Mouse (Mus musculus): ENCODE data around the gene Pgam5.

Gene Pgam5

GRCm38 (mm10) chr5:110269141-110270101, at the start of gene Pgam5:
Pgam5 (minus strand) TSS chr5:110269913.
- peak; percentile 77 to 82 for DNase-seq (ENCODE audit: low read depth in 2 of 2, low spot score in 2 of 2)

GRCm38 (mm10) chr5:110313127-110313526, 43.4 kb upstream of the Pgam5 start:
- DNase-seq (ENCODE audit: low read depth in 2 of 2, low spot score in 2 of 2): no peak

- DNase-seq (ENCODE audit: low read depth in 2 of 2, low spot score in 2 of 2): no peak
Observed at GRCm38 (mm10) chr5:110308861-110309260, 39.1 kb upstream of the Pgam5 start.

- no peak for DNase-seq (ENCODE audit: low read depth in 2 of 2, low spot score in 2 of 2)
Observed at GRCm38 (mm10) chr5:110300591-110300990, 30.9 kb upstream of the Pgam5 start.

- no peak for DNase-seq (ENCODE audit: low read depth in 2 of 2, low spot score in 2 of 2)
Observed at GRCm38 (mm10) chr5:110296637-110297036, 26.9 kb upstream of the Pgam5 start.

GRCm38 (mm10) chr5:110291649-110292048, 21.9 kb upstream of the Pgam5 start:
- no peak for DNase-seq (ENCODE audit: low read depth in 2 of 2, low spot score in 2 of 2)

- no peak for DNase-seq (ENCODE audit: low read depth in 2 of 2, low spot score in 2 of 2)
Observed at GRCm38 (mm10) chr5:110287084-110287475, 17.4 kb upstream of the Pgam5 start.

- no peak for DNase-seq (ENCODE audit: low read depth in 2 of 2, low spot score in 2 of 2)
Observed at GRCm38 (mm10) chr5:110286446-110287083, 16.9 kb upstream of the Pgam5 start.

- peak; percentile 71 to 75 for DNase-seq (ENCODE audit: low read depth in 2 of 2, low spot score in 2 of 2)
Observed at GRCm38 (mm10) chr5:110285770-110286445, 16.2 kb upstream of the Pgam5 start, which contains the start of the genes Pxmp2 and Pole. Pxmp2 (minus strand) TSS chr5:110286186. Pole (plus strand) TSS chr5:110286306.

GRCm38 (mm10) chr5:110285156-110285555, 15.4 kb upstream of the Pgam5 start:
- peak; percentile 3 to 4 for DNase-seq (ENCODE audit: low read depth in 2 of 2, low spot score in 2 of 2)

- DNase-seq (ENCODE audit: low read depth in 2 of 2, low spot score in 2 of 2): peak; percentile 66 to 81
Observed at GRCm38 (mm10) chr5:110284536-110284935, 14.8 kb upstream of the Pgam5 start.

GRCm38 (mm10) chr5:110281984-110282383, 12.3 kb upstream of the Pgam5 start:
- DNase-seq (ENCODE audit: low read depth in 2 of 2, low spot score in 2 of 2): no peak

- DNase-seq (ENCODE audit: low read depth in 2 of 2, low spot score in 2 of 2): no peak
Observed at GRCm38 (mm10) chr5:110276910-110277309, 7.2 kb upstream of the Pgam5 start.

GRCm38 (mm10) chr5:110276391-110276790, 6.7 kb upstream of the Pgam5 start:
- no peak for DNase-seq (ENCODE audit: low read depth in 2 of 2, low spot score in 2 of 2)

- no peak for DNase-seq (ENCODE audit: low read depth in 2 of 2, low spot score in 2 of 2)
Observed at GRCm38 (mm10) chr5:110274846-110275245, 5.1 kb upstream of the Pgam5 start.

GRCm38 (mm10) chr5:110274147-110274546, 4.4 kb upstream of the Pgam5 start:
- DNase-seq (ENCODE audit: low read depth in 2 of 2, low spot score in 2 of 2): no peak

- DNase-seq (ENCODE audit: low read depth in 2 of 2, low spot score in 2 of 2): no peak
Observed at GRCm38 (mm10) chr5:110270242-110270641, 529 bp upstream of the Pgam5 start.

GRCm38 (mm10) chr5:110266941-110267340, 2.8 kb downstream of the Pgam5 start:
- DNase-seq (ENCODE audit: low read depth in 2 of 2, low spot score in 2 of 2): no peak

GRCm38 (mm10) chr5:110244091-110244490, 25.6 kb downstream of the Pgam5 start:
- DNase-seq (ENCODE audit: low read depth in 2 of 2, low spot score in 2 of 2): no peak

GRCm38 (mm10) chr5:110232346-110232745, 37.4 kb downstream of the Pgam5 start:
- DNase-seq (ENCODE audit: low read depth in 2 of 2, low spot score in 2 of 2): no peak

GRCm38 (mm10) chr5:110231638-110232037, 38.1 kb downstream of the Pgam5 start:
- DNase-seq (ENCODE audit: low read depth in 2 of 2, low spot score in 2 of 2): peak in 1 of 2 experiments; percentile 1

All from CD8-positive naive resting alpha-beta T cell, adult 2 months (primary cell).